Mouse (Mus musculus) neural tube, embryonic 13.5 days (tissue): ENCODE data around the gene Hint1. TPM values are rescaled to one million over a fixed set of nuclear protein-coding genes. Genes with fewer than 3 reads are reported as not detected.

Experiments used
- ATAC-seq: fragments of 200-750 bp; cut with Nextera tagmentation; 2 replicates; pipeline ENCODE4 v1.8.0; 2017; ENCODE audit warnings: low read depth, mild to moderate bottlenecking, moderate TSS enrichment, moderate library complexity
- H3K27ac ChIP-seq: fragments of 300-500 bp; sonication (generic); replicated peaks from 2 replicates; pipeline ENCODE4 v1.5.1; 2015; ENCODE audit warnings: moderate library complexity, mild to moderate bottlenecking, inconsistent platforms
- H3K27me3 ChIP-seq: fragments of 300-500 bp; sonication (generic); 2 replicates; pipeline ENCODE4 v1.6.1; 2015; ENCODE audit warnings: mild to moderate bottlenecking, inconsistent platforms
- H3K36me3 ChIP-seq: fragments of 300-500 bp; sonication (generic); 2 replicates; pipeline ENCODE4 v1.6.1; 2015; ENCODE audit warnings: mild to moderate bottlenecking, inconsistent platforms
- H3K4me1 ChIP-seq: fragments of 300-500 bp; sonication (generic); replicated peaks from 2 replicates; pipeline ENCODE4 v1.6.1; 2015; ENCODE audit warnings: inconsistent platforms
- H3K4me2 ChIP-seq: fragments of 300-500 bp; sonication (generic); 2 replicates; pipeline ENCODE4 v1.6.1; 2015; ENCODE audit warnings: inconsistent platforms, mild to moderate bottlenecking, moderate library complexity
- H3K4me3 ChIP-seq: fragments of 300-500 bp; sonication (generic); 2 replicates; pipeline ENCODE4 v1.5.1; 2015; ENCODE audit warnings: mild to moderate bottlenecking, inconsistent platforms
- H3K9ac ChIP-seq: fragments of 300-500 bp; sonication (generic); 2 replicates; pipeline ENCODE4 v1.6.1; 2015; ENCODE audit warnings: moderate library complexity, mild to moderate bottlenecking, inconsistent platforms
- H3K9me3 ChIP-seq: fragments of 300-500 bp; sonication (generic); 2 replicates; pipeline ENCODE4 v1.6.1; 2016; ENCODE audit warnings: inconsistent platforms
- WGBS: fragments of 180-500 bp; shearing (Covaris S2); methylation state at CpG from one replicate; pipeline ENCODE4 v1.1.7; 2015; 5-methylcytosine and 5-hydroxymethylcytosine counted together
- polyA plus RNA-seq: library from polyadenylated mRNA; unstranded; fragments of >200 nt; fragmentation: Nextera tagmentation; extraction: Ambion mirVana; gene quantifications from 2 replicates; pipeline ENCODE4 v1.2.1, GENCODE M21; 2015

Gene Hint1
- polyA plus RNA-seq, 1 experiment from 2014 or later: 824 TPM

DNA sequence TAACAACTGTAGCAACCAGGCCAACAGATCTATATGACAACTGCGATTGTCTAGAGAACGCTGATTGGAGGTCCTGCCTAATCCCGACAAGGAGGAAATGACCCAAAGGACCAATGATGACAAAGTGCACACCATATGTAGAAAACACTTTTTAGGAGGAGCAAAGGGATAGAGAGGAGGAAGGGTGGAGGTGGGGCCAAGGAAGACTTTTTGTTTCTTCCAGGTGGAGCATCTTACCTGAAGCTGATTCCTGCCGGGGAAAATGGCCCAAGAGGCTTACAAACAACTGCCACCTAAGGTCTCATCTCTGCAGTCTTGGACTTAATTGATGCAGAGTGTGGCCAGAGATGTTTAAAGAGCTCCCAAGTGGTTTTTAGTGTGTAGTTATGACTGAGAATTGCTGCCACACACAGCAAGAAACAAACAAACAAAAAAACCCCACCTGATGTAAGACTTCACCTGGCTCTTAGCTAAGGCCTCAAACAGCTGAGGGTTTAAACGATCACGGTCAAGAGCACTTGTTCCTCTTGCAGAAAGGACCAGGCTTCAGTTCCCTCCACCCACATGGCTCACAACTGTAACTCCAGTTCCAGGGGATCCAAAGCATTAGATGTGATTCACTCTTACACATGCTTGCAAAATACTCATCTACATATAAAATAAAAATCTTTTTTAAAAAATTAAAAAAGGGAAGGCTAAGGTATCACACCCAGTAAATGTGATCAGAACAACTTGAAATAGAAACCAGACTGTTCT lies 675 bp upstream of the Hint1 start:
- Histone ChIP-seq H3K4me1 (peaks cover 50% of the 10 kb centered on the region), H3K27me3 (no peaks in the 10 kb centered on the region), H3K9ac (peak overlapping the region; percentile 98), H3K36me3 (peaks cover 11% of the 10 kb centered on the region), H3K27ac (peak overlapping the region; percentile 91), H3K9me3 (no peaks in the 10 kb centered on the region), H3K4me3 (peak overlapping the region; percentile 82), H3K4me2 (peak overlapping the region; percentile 82)
- ATAC-seq: no peak
- WGBS: 70% methylated on average over 6 of the region's 6 CpGs

- Histone ChIP-seq H3K4me2 (peak overlapping the region; percentile 82), H3K36me3 (peaks cover 24% of the 10 kb centered on the region), H3K4me3 (peak overlapping the region; percentile 82), H3K27me3 (no peaks in the 10 kb centered on the region), H3K9me3 (no peaks in the 10 kb centered on the region), H3K9ac (peak overlapping the region; percentile 98), H3K4me1 (peaks cover 44% of the 10 kb centered on the region), H3K27ac (peak overlapping the region; percentile 91)
- no peak for ATAC-seq
- WGBS: 1% methylated on average over 5 of the region's 5 CpGs
Observed at GRCm38 (mm10) chr11:54867049-54867385, 834 bp downstream of the Hint1 start.

- Histone ChIP-seq H3K4me2 (peak overlapping the region; percentile 82), H3K27ac (no peak overlapping the region), H3K9ac (peak overlapping the region; percentile 98; the same call in 1 of the 2 replicates), H3K27me3 (no peaks in the 10 kb centered on the region), H3K9me3 (no peaks in the 10 kb centered on the region), H3K4me3 (peak overlapping the region; percentile 82), H3K36me3 (peaks cover 34% of the 10 kb centered on the region), H3K4me1 (peaks cover 44% of the 10 kb centered on the region)
- WGBS: 85% methylated on average over 3 of the region's 3 CpGs
- ATAC-seq: no peak
Observed at GRCm38 (mm10) chr11:54867903-54868434, 1.8 kb downstream of the Hint1 start.

DNA sequence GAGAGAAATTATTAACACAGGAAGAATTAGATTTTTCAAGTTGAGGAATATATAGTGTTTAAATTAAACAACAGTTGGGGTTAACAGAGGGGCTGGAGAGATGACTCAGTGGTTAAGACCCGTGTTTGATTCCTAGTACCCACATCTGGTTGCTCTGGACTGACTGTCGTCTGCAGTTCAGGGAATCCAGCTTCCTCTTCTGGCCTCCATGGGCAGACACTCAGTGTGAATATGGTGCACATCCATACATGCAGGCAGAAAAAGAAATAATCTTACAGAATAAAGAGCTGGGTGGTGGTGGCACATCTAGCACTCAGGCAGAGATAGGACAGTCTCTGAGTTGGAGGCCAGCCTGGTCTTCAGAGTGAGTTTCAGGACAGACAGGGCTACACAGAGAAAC lies 2.3 kb downstream of the Hint1 start:
- no peaks in the 10 kb centered on the region for H3K9me3 ChIP-seq
- peak overlapping the region; percentile 82 for H3K4me2 ChIP-seq
- H3K27me3 ChIP-seq: no peaks in the 10 kb centered on the region
- no peak overlapping the region for H3K27ac ChIP-seq
- 0 out of 2 replicates have a peak overlapping the region, but pooled peaks have one; percentile 1 for H3K4me3 ChIP-seq
- peaks cover 41% of the 10 kb centered on the region for H3K4me1 ChIP-seq
- peaks cover 38% of the 10 kb centered on the region for H3K36me3 ChIP-seq
- peak overlapping the region; percentile 26; the same call in 1 of the 2 replicates for H3K9ac ChIP-seq
- 78% methylated on average over 2 of the region's 2 CpGs for WGBS
- ATAC-seq: no peak

- H3K27ac ChIP-seq: no peak overlapping the region
- no peak overlapping the region for H3K9ac ChIP-seq
- WGBS: 68% methylated on average over 3 of the region's 3 CpGs
- no peak overlapping the region for H3K4me3 ChIP-seq
- 0 out of 2 replicates have a peak overlapping the region, but pooled peaks have one; percentile 13 for H3K4me2 ChIP-seq
- H3K9me3 ChIP-seq: no peaks in the 10 kb centered on the region
- ATAC-seq: no peak
- peaks cover 46% of the 10 kb centered on the region for H3K36me3 ChIP-seq
- H3K4me1 ChIP-seq: peaks cover 41% of the 10 kb centered on the region
- no peaks in the 10 kb centered on the region for H3K27me3 ChIP-seq
Observed at GRCm38 (mm10) chr11:54869318-54869717, 3.1 kb downstream of the Hint1 start.

- no peaks in the 10 kb centered on the region for H3K27me3 ChIP-seq
- no peaks in the 10 kb centered on the region for H3K9me3 ChIP-seq
- H3K27ac ChIP-seq: no peak overlapping the region
- no peak overlapping the region for H3K4me2 ChIP-seq
- ATAC-seq: no peak
- H3K4me3 ChIP-seq: no peak overlapping the region
- no peak overlapping the region for H3K9ac ChIP-seq
- H3K36me3 ChIP-seq: peaks cover 48% of the 10 kb centered on the region
- peaks cover 33% of the 10 kb centered on the region for H3K4me1 ChIP-seq
- 75% methylated on average over 7 of the region's 7 CpGs for WGBS
Observed at GRCm38 (mm10) chr11:54871831-54872537, 5.8 kb downstream of the Hint1 start.

GRCm38 (mm10) chr11:54876031-54876430 lies 9.8 kb downstream of the Hint1 start:
- ATAC-seq: no peak
- no peak overlapping the region for H3K4me3 ChIP-seq
- no peaks in the 10 kb centered on the region for H3K9me3 ChIP-seq
- H3K4me2 ChIP-seq: no peak overlapping the region
- H3K27me3 ChIP-seq: no peaks in the 10 kb centered on the region
- no peaks in the 10 kb centered on the region for H3K4me1 ChIP-seq
- peaks cover 33% of the 10 kb centered on the region for H3K36me3 ChIP-seq
- no peak overlapping the region for H3K9ac ChIP-seq
- 93% methylated on average over 5 of the region's 5 CpGs for WGBS
- no peak overlapping the region for H3K27ac ChIP-seq

DNA sequence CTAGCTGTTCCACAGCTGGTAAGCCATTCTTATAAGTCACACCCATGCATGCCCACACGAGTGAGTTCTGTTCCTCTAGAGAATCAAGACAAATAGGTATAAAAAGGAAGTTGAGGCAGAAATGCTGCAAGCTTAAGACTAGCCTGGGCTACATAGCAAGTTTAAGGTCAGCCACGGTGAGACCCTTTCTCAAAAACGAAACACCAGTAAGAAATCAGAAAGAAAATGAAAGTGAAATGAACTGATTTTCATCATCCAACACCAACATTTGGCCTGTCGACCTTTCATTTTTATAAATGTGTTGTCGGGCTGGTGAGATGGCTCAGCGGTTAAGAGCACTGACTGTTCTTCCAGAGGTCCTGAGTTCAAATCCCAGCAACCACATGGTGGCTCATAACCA lies 12.7 kb downstream of the Hint1 start:
- no peaks in the 10 kb centered on the region for H3K4me1 ChIP-seq
- WGBS: 84% methylated on average over 6 of the region's 6 CpGs
- H3K27ac ChIP-seq: no peak overlapping the region
- H3K36me3 ChIP-seq: peaks cover 6% of the 10 kb centered on the region
- H3K9ac ChIP-seq: no peak overlapping the region
- no peaks in the 10 kb centered on the region for H3K9me3 ChIP-seq
- no peaks in the 10 kb centered on the region for H3K27me3 ChIP-seq
- H3K4me3 ChIP-seq: no peak overlapping the region
- no peak overlapping the region for H3K4me2 ChIP-seq
- no peak for ATAC-seq

GRCm38 (mm10) chr11:54879434-54879833 lies 13.3 kb downstream of the Hint1 start:
- 42% methylated on average over 4 of the region's 4 CpGs for WGBS
- Histone ChIP-seq H3K27me3 (no peaks in the 10 kb centered on the region), H3K4me1 (no peaks in the 10 kb centered on the region), H3K4me2 (no peak overlapping the region), H3K9me3 (no peaks in the 10 kb centered on the region), H3K9ac (no peak overlapping the region), H3K36me3 (peaks cover under 1% of the 10 kb centered on the region), H3K4me3 (no peak overlapping the region), H3K27ac (no peak overlapping the region)
- ATAC-seq: no peak

- no peaks in the 10 kb centered on the region for H3K9me3 ChIP-seq
- 85% methylated on average over 10 of the region's 10 CpGs for WGBS
- no peaks in the 10 kb centered on the region for H3K36me3 ChIP-seq
- H3K4me2 ChIP-seq: no peak overlapping the region
- no peak overlapping the region for H3K9ac ChIP-seq
- no peak overlapping the region for H3K4me3 ChIP-seq
- no peak for ATAC-seq
- H3K4me1 ChIP-seq: no peaks in the 10 kb centered on the region
- H3K27ac ChIP-seq: no peak overlapping the region
- no peaks in the 10 kb centered on the region for H3K27me3 ChIP-seq
Observed at GRCm38 (mm10) chr11:54879922-54880321, 13.7 kb downstream of the Hint1 start.

GRCm38 (mm10) chr11:54881051-54881474 lies 14.9 kb downstream of the Hint1 start:
- Histone ChIP-seq H3K9ac (no peak overlapping the region), H3K36me3 (no peaks in the 10 kb centered on the region), H3K9me3 (no peaks in the 10 kb centered on the region), H3K4me1 (no peaks in the 10 kb centered on the region), H3K4me2 (no peak overlapping the region), H3K27ac (no peak overlapping the region), H3K27me3 (no peaks in the 10 kb centered on the region), H3K4me3 (no peak overlapping the region)
- WGBS: 5% methylated on average over 2 of the region's 2 CpGs
- ATAC-seq: no peak

DNA sequence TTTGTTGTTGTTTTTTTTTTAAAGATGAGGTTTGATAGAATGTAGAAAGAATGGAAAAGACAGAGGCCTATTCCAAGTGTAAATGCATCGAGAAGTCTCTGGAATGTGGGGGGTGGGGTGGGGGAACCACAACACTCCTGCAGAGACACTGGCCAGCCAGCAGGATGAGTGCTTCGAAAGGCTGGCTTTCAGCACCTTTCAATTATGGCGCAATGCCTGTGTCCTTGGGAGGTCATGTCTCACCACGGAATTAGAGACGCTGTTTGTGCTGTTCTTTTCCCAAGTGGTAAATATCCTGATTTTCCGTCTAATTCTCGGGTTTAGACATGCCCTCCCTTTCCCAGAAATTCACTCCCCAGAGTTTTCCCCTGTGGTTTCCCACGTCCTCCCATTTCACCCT lies 16.5 kb downstream of the Hint1 start:
- WGBS: 54% methylated on average over 8 of the region's 8 CpGs
- Histone ChIP-seq H3K27ac (no peak overlapping the region), H3K27me3 (no peaks in the 10 kb centered on the region), H3K4me2 (no peak overlapping the region), H3K9ac (no peak overlapping the region), H3K4me3 (no peak overlapping the region), H3K4me1 (no peaks in the 10 kb centered on the region), H3K9me3 (no peaks in the 10 kb centered on the region), H3K36me3 (no peaks in the 10 kb centered on the region)
- ATAC-seq: no peak
